Mouse (Mus musculus): ENCODE measurements around the gene Mtf2. TPM values are rescaled to one million over a fixed set of nuclear protein-coding genes. Genes with fewer than 3 reads are reported as not detected.
"Not testable (repeated sequence)": the region's sequence is repeated elsewhere in the genome, so short reads cannot be mapped to it uniquely, and the experiment has no call there.

Mtf2 gene
- total RNA-seq (2021): 10 to 100 TPM; 54.9 to 57.3 TPM
- long read RNA-seq, experiment 1, full-length matches to known transcripts: 6 of 13 reads
- long read RNA-seq, experiment 1, partial matches to known transcripts: 0 of 13 reads
- long read RNA-seq, experiment 1, other reads (novel, unspliced or antisense): 7 of 13 reads
- long read RNA-seq, experiment 2, full-length matches to known transcripts: 4 of 17 reads
- long read RNA-seq, experiment 2, partial matches to known transcripts: 0 of 17 reads
- long read RNA-seq, experiment 2, other reads (novel, unspliced or antisense): 13 of 17 reads

DNA sequence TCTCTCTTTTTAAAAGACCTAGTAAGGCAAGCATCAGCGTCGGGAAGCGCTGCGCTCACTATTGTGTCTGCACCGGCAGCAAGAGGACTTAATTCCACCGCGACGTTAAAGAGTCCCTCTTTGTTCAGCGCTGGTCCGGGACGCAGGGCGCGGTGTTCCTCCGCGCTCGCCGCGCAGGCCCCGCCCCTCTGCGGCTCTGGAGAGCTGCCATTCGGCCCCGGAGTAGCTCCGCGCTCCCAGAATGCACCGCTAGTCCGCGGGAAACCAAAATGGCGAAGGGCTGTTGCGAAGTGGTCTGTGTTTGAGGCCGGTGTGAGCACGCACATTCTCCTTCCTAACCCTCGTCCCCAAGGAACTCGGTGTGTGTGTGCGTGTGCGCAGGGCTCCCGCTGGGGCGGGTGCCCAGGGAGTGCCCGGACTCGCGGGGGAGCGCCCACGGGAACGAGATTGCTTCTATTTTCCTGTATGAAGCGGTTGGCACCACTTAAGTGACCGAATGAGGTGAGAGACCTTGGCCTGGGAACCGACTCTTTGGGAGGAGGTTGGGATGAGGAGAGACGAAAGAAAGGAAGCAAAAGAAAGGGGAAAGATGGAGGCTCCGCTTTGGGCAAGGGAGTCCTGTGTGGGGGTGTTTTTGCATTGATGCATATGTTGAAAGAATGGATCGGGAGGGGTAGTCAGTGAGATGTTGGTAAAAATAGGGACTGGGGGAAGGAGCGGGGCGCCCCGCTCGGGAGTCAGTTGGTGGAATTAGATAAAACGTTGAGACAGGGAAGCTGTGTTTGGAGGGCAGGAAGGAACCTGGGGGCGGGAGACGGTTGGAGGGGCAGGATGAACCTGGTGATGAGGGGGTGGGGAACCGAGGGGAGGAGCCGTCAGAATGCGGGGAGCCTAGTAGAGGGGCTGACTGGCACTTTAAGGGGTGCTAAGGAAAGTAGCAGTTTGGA, at the start of gene Mtf2:
Gene Mtf2, plus strand, starts transcription at position 210 of the 947 bp plus-strand sequence.
- Histone ChIP-seq H3K4me3 (peak within 1 kb of the TSS; percentile 99), H3K27ac (peak within 1 kb of the TSS; percentile 96)
- peak; percentile 95 to 98 for DNase-seq (ENCODE audit: low spot score in 2 of 2)
- peak; percentile 59 for TF ChIP-seq CTCF (conservative IDR thresholded peaks at IDR 0.05)

GRCm38 (mm10) chr5:108017232-108017631, 48.2 kb upstream of the Mtf2 start:
- Histone ChIP-seq H3K27ac (no peak overlapping the region), H3K4me3 (no peak overlapping the region)
- DNase-seq (ENCODE audit: low spot score in 2 of 2): no peak
- TF ChIP-seq CTCF (conservative IDR thresholded peaks at IDR 0.05): no peak

- Histone ChIP-seq H3K27ac (no peak overlapping the region), H3K4me3 (no peak overlapping the region)
- no peak for DNase-seq (ENCODE audit: low spot score in 2 of 2)
- TF ChIP-seq CTCF (conservative IDR thresholded peaks at IDR 0.05): peak; percentile 27; the same call in 1 of the 2 replicates
These were observed 46.1 kb upstream of the Mtf2 start for GRCm38 (mm10) chr5:108019367-108019766.

- no peak for DNase-seq (ENCODE audit: low spot score in 2 of 2)
- no peak for TF ChIP-seq CTCF (conservative IDR thresholded peaks at IDR 0.05)
- no peak overlapping the region for H3K4me3 ChIP-seq
- no peak overlapping the region for H3K27ac ChIP-seq
These were observed 44.1 kb upstream of the Mtf2 start for GRCm38 (mm10) chr5:108021346-108021745.

DNA sequence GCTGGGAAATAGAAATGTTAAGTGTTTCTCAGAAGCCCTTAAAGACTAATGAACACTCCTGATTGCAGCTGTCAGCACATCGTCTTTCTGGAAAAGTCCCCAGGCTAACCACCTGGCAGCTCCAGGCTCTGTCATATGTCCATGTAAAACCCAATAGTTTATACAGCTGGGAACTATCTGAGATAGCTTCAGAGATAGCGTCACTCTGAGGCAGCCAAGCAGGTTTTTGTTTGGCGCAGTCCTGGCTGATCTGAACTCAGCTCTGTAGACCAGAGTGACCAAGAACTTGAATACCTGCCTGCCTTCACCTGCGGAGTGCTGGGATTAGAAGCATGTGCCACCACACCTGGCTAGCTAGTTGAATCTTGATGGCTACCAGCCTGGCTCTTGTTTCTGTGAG, 37.2 kb upstream of the Mtf2 start:
- no peak overlapping the region for H3K27ac ChIP-seq
- no peak overlapping the region for H3K4me3 ChIP-seq
- no peak for DNase-seq (ENCODE audit: low spot score in 2 of 2)
- no peak for TF ChIP-seq CTCF (conservative IDR thresholded peaks at IDR 0.05)

DNA sequence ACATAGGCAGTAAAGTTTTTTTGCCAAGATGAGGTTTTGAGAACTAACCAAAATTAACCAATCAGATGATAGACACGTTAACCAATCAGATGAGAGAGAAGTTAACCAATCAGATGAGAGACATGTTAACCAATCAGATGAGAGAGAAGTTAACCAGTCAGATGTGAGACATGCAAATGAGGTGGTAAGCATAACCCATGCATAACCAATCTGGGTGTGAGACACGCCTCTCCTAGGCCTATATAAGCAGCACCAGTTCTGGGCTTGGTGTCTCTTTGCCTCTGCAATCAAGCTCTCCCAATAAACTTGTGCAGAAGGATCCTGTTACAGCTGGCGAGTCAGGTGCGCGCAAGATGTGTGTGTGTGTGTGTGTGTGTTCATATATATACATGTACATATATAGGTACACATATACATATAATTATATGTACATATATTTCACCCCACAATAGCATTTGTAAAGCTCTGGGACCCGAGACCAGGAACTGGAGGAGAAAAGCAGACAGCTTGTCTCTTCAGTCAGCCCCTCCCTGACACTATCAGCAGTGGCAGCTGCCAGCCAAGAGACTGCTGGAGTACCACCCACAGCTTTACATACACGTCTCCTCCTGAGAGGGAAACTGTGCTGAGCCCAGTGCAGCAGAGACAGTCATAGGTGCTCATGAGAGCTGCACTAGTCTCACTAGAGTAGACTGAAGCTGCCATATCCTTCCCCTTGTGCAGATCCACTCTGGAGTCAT, 36.5 kb upstream of the Mtf2 start:
- DNase-seq (ENCODE audit: low spot score in 2 of 2): peak in 1 of 2 experiments; percentile 32
- H3K27ac ChIP-seq, H3K4me3 ChIP-seq: not testable (repeated sequence)

DNA sequence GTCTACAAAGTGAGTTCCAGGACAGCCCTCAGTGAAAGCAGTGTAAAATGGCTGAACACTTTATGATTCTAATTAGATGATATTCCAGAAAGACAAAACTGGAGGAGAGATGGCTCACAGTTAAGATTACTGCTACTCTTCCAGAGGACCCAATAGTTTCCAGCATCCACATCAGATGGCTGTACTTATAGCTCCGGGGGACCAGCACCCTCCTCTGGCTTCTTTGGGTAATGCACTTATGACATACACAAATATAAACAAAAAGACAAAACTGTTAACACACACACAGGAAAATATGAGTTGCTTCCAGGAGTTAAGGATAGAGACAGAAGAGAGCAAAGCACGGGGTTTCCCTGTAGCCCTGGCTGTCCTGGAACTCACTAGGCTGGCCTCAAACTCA, 35.5 kb upstream of the Mtf2 start:
- peak; percentile 67 for TF ChIP-seq CTCF (conservative IDR thresholded peaks at IDR 0.05)
- no peak overlapping the region for H3K4me3 ChIP-seq
- DNase-seq (ENCODE audit: low spot score in 2 of 2): no peak
- H3K27ac ChIP-seq: no peak overlapping the region

GRCm38 (mm10) chr5:108031267-108031666, 34.2 kb upstream of the Mtf2 start:
- no peak for DNase-seq (ENCODE audit: low spot score in 2 of 2)
- H3K27ac ChIP-seq: no peak overlapping the region
- no peak overlapping the region for H3K4me3 ChIP-seq
- TF ChIP-seq CTCF (conservative IDR thresholded peaks at IDR 0.05): no peak

GRCm38 (mm10) chr5:108034194-108034593, 31.3 kb upstream of the Mtf2 start:
- TF ChIP-seq CTCF (conservative IDR thresholded peaks at IDR 0.05): peak; percentile 82

DNA sequence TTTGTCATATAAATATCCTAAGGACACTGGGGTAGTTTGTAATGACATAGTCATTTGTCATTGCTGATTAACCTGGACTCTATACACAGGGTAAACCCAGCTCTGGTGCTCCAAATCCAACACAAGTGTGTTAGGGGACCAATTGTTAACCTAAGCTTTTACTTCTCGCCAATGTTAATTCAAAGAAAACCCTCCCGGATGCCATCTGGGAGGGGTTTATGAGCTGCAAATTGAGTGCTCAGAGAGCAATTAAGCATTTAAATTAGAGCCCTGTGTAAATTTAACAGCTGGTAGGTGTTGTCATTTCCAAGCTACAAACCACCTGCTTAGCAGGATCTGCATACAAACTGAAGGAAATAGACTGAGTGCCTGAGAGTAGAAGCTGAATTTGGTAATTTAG, 30.0 kb upstream of the Mtf2 start:
- Histone ChIP-seq H3K4me3 (no peak overlapping the region), H3K27ac (no peak overlapping the region)
- no peak for TF ChIP-seq CTCF (conservative IDR thresholded peaks at IDR 0.05)
- DNase-seq (ENCODE audit: low spot score in 2 of 2): no peak

More at GRCm38 (mm10) chr5:108034194-108034593, 31.3 kb upstream of the Mtf2 start:
- Histone ChIP-seq H3K27ac (no peak overlapping the region), H3K4me3 (no peak overlapping the region)
- peak; percentile 34 to 46 for DNase-seq (ENCODE audit: low spot score in 2 of 2)

GRCm38 (mm10) chr5:108042061-108042460, 23.4 kb upstream of the Mtf2 start:
- TF ChIP-seq CTCF (conservative IDR thresholded peaks at IDR 0.05): no peak
- no peak overlapping the region for H3K4me3 ChIP-seq
- DNase-seq (ENCODE audit: low spot score in 2 of 2): no peak
- H3K27ac ChIP-seq: no peak overlapping the region

DNA sequence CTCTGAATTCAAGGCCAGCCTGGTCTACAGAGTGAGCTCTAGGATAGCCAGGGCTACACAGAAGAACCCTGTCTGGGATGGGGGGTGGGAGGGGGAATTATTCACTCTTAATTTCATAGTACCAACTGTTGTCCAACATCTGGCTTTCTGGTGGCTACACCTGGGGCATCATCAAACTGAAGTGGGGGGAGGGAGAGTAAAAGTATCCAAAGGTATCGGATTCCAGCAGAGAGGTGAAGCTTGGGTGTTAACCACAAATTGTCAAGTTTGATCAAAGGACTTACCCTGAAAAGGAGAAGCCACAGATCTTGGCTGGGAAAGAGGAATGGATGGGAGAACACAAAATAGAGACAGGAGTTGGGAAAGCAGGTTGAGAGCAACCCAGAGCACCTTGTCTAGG, 21.6 kb upstream of the Mtf2 start:
- Histone ChIP-seq H3K27ac (no peak overlapping the region), H3K4me3 (no peak overlapping the region)
- no peak for TF ChIP-seq CTCF (conservative IDR thresholded peaks at IDR 0.05)
- no peak for DNase-seq (ENCODE audit: low spot score in 2 of 2)

Measured in layer of hippocampus, adult 2 months (tissue).